Mouse (Mus musculus) heart, postnatal 36 days (tissue): ENCODE measurements around the gene Serpine1. TPM values are rescaled to one million over a fixed set of nuclear protein-coding genes. Genes with fewer than 3 reads are reported as not detected.

Source experiments
- DNase-seq, 2 experiments: peaks; one replicate each; pipeline ENCODE4 v3.0.0; 2021 to 2022
- intact Hi-C: fragments of 180-260 bp; cut with DNase I; formaldehyde crosslinking; loops from one replicate; pipeline ENCODE4 v1.15.1; 2025
- total RNA-seq, 2 experiments: library from RNA; stranded (reverse); gene quantifications; 2 replicates each; pipeline ENCODE4 v1.2.3; 2021

Serpine1 gene
- total RNA-seq, 2 experiments from 2014 or later, result 28.1 to 42.8 TPM

DNA sequence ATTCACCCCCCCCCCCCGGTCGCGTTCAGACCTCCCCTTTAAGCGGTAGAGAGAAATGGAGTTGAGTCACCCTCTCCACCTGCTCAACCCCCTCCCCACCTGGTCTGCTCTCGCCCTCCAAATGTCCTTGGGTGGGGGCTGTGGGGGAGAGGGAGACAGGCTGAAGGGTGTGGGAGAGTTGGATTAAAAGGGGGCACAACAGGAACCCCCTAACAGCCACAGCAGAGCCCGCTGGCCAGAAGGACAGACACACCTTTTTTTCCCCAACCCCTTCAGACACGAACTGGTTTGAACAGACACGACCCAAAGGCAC is 42.8 kb downstream of the Serpine1 start:
- intact Hi-C loops, result no loop called here
- DNase-seq, result no peak

DNA sequence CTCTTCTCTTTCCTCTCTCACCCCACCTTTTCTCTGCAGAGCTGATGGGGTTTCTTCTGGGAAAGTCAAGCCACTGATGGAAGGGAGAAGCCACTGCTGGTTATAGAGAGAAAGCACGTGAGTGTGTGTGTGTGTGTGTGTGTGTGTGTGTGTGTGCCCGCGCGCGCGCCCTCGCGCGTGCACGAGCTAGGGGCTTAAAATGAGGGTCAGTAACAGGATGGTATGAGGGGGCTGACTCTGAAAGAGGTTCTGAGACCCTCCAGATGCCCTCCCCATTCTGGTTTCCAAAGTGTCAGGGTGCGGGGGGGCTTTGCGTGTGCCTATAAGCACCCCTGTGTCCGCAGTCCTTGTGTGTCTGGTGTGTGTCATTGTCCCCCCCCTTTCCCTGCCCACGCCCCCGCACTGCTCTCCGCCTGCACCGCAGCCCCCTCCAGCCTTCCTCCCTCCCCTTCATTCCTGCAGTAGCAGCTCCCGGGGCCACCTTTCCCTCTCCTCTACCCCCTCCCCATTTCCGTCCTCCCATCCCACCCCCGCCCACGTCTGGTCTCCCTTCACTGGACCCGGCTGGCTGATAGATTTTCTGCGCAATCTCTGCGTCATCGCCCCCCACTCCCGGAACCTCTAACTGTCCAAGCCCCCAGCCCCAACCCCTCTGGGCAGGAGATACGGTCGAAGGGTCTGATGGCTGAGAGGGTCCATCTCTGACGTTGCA is 43.4 kb downstream of the Serpine1 start:
- intact Hi-C loops, result no loop called here
- no peak for DNase-seq

DNA sequence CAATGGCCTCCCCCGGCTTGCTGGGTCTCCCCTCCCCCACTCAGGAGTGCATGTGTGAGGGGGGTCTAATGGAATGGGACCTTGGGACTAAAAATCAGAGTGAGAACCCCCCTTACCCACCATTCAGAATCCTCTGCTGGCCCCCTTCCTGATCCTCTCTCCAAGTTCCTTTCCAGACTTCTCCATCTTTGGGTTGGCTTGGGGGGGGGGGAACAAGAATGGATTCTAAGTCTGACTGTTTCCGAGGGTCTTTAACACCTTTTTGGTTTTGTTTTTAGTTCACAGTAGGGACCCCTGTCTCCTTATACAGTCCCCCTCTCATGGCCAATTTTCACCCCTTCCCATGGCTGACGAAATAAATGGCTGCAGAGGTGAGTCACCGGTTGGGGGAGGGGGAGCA is 46.0 kb downstream of the Serpine1 start, which contains the start of gene Vgf:
TSS of gene Vgf (plus strand) at position 301 of the 400 bp plus-strand sequence.
- intact Hi-C loops, result no loop called here
- DNase-seq, result no peak

DNA sequence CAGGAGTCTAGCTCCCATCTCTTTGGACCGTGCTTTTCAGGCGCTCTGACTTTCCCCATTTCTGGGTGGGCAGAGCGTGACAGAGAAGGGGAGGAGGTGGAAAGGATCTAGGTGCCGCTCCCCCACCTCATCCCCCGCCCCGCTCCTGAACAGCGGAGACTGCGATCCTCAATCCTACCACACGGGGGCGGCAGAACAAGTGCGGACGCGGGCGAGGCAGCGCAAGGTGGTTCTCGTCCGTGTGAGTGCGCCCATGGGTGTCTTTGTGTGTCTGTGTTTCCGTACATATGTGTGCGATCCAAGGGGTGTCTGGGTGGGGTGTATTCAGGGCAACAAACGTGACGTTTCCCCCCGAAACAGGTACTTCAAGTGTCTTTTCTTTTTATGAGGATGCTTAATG is 46.9 kb downstream of the Serpine1 start:
- peak; percentile 83 to 90 for DNase-seq
- intact Hi-C loops, result loop anchor here (1.0 kb wide), 1 partner anchor 82 kb away; no protein-coding TSS in a partner anchor

DNA sequence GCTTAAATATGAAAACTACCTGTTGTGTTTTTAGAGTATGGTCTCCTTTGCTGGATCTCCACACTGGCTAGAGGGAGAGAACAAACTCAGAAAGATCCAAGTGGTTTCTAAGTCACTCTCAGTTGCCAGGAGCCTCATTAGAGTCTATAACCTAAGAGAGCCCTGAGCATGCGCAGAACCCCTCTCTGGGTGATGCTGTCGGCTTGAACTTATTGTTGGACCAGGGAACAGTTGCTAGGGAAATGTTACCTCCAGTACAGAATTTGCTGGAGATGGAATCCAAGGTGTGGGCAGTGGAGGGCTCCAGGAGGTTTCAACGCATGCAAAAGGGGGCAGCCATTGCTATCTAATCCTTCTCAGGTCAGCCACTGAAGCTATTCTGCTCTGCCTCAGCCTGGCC is 47.8 kb downstream of the Serpine1 start:
- DNase-seq, result no peak
- intact Hi-C loops, result no loop called here

DNA sequence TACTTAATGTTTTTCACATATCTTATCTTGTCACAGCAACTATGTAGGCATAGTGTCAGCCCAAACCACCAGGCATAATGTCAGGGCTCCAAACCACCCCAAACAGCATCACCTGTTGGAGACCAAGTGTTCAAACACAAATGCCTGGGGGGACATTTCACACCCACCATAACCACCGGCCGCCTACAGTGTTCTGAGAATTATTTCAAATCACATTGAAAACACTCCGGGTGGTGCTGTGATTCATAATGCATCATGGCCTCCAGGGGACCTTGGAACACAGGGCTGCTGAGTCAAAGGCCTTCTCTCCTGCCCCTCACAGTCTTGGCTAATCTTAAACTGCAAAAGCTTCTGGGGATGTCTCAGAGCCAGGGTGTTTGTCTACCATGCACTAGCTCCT is 56.2 kb downstream of the Serpine1 start:
- intact Hi-C loops, result no loop called here
- DNase-seq, result no peak

DNA sequence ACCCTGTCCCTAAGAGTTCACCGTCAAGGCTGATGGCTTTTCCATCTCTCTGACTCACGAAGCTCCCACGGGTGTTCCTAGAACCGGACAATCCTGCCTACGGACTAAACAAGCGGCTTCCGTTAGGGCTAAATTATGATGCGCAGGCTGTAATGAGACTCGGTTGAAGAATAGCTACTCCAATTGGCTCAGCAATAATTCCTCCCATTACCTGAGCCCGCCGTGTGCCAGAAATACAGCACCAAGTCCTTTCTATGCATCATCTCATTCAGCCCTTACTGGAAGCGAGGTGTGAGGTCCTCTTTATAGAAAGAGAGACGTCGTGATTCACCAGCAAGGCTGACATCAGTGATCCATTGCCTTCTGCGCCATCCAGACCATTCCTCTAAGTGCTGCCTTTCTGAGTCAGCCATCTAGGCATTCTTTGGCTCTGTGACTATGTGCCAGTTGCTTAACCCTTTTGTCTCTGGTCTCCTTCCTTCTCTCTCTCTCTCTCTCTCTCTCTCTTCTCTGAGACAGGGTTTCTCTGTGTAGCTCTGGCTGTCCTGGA is 59.6 kb downstream of the Serpine1 start:
- intact Hi-C loops, result no loop called here
- no peak for DNase-seq

Other genes with a start within 250 kb of the Serpine1 start
- gene Col26a1, start 189.1 kb downstream of the Serpine1 start, total RNA-seq, result 1 to 10 TPM in 1 of 2 experiments, under 1 TPM in 1; 0.76 to 1.1 TPM
- 10 to 100 TPM; 11.0 to 11.6 TPM for gene Ift22, start 164.1 kb downstream of the Serpine1 start, total RNA-seq
- gene Fis1, start 119.0 kb downstream of the Serpine1 start, total RNA-seq, result 100 to 1,000 TPM; 178 to 185 TPM
- gene Cldn15, start 105.7 kb downstream of the Serpine1 start, total RNA-seq, result 10 to 100 TPM in 1 of 2 experiments, 1 to 10 TPM in 1; 9.8 to 11.3 TPM
- gene Plod3, start 85.2 kb downstream of the Serpine1 start, total RNA-seq, result 10 to 100 TPM; 36.9 to 45.6 TPM
- gene Znhit1, start 84.2 kb downstream of the Serpine1 start, total RNA-seq, result 10 to 100 TPM; 58.2 to 67.8 TPM
- under 1 TPM in 1 of 2 experiments, not detected in 1; 0.11 TPM for gene Vgf, start 45.9 kb downstream of the Serpine1 start, total RNA-seq
- gene Ap1s1, start 26.1 kb downstream of the Serpine1 start, total RNA-seq, result 10 to 100 TPM; 38.8 to 41.3 TPM
- gene Trim56, start 43.9 kb upstream of the Serpine1 start, total RNA-seq, result 10 to 100 TPM; 19.9 to 23.0 TPM
- gene Muc3, start 77.1 kb upstream of the Serpine1 start, total RNA-seq, result not detected
- under 1 TPM in 1 of 2 experiments, not detected in 1; 0.36 TPM for gene Muc3a, start 140.1 kb upstream of the Serpine1 start, total RNA-seq
- gene Ache, start 215.3 kb upstream of the Serpine1 start, total RNA-seq, result 1 to 10 TPM; 2.9 to 3.1 TPM
- gene Ufsp1, start 222.4 kb upstream of the Serpine1 start, total RNA-seq, result 1 to 10 TPM; 8.5 to 9.0 TPM
- gene Srrt, start 235.4 kb upstream of the Serpine1 start, total RNA-seq, result 10 to 100 TPM; 58.3 to 62.6 TPM
- gene Trip6, start 242.1 kb upstream of the Serpine1 start, total RNA-seq, result 10 to 100 TPM; 11.1 to 14.3 TPM